Mouse (Mus musculus): ENCODE data around the gene Gm3095. TPM values are rescaled to one million over a fixed set of nuclear protein-coding genes. Genes with fewer than 3 reads are reported as not detected.
"Not testable (repeated sequence)": the region's sequence is repeated elsewhere in the genome, so short reads cannot be mapped to it uniquely, and the experiment has no call there.

Gene Gm3095
- not detected in 2 replicates for polyA plus RNA-seq (2014; fragmentation: Nextera tagmentation; extraction: Ambion mirVana)

GRCm38 (mm10) chr14:3963247-3963646 lies at the start of gene Gm3095:
Gene Gm3095, plus strand, starts transcription at chr14:3963547.
- not testable (repeated sequence) for DNase-seq (ENCODE audit: low spot score); H3K27ac ChIP-seq (ENCODE audit: low read depth, low read length); H3K9me3 ChIP-seq (ENCODE audit: control insufficient read depth, low read length); H3K9ac ChIP-seq (ENCODE audit: low read length); ATAC-seq (ENCODE audit: insufficient read depth, low FRiP score, low TSS enrichment); H3K36me3 ChIP-seq (ENCODE audit: control insufficient read depth, insufficient read depth, low read length); H3K4me2 ChIP-seq (ENCODE audit: low read depth); H3K27me3 ChIP-seq (ENCODE audit: control insufficient read depth, insufficient read depth, low read length); H3K4me3 ChIP-seq (ENCODE audit: low read depth, low read length); H3K4me1 ChIP-seq (ENCODE audit: control insufficient read depth, insufficient read depth, low read length)
- WGBS, result no CpG with 5 or more reads among the region's 2 CpGs

GRCm38 (mm10) chr14:3931456-3931855 lies 31.9 kb upstream of the Gm3095 start, which contains the start of gene Gm3029:
Gene Gm3029, plus strand, starts transcription at chr14:3931756.
- not testable (repeated sequence) for H3K36me3 ChIP-seq (ENCODE audit: control insufficient read depth, insufficient read depth, low read length); H3K9ac ChIP-seq (ENCODE audit: low read length); H3K4me1 ChIP-seq (ENCODE audit: control insufficient read depth, insufficient read depth, low read length); DNase-seq (ENCODE audit: low spot score); ATAC-seq (ENCODE audit: insufficient read depth, low FRiP score, low TSS enrichment); H3K27me3 ChIP-seq (ENCODE audit: control insufficient read depth, insufficient read depth, low read length); H3K4me3 ChIP-seq (ENCODE audit: low read depth, low read length); H3K4me2 ChIP-seq (ENCODE audit: low read depth); H3K27ac ChIP-seq (ENCODE audit: low read depth, low read length); H3K9me3 ChIP-seq (ENCODE audit: control insufficient read depth, low read length)
- no CpG with 5 or more reads among the region's 2 CpGs for WGBS

- H3K27ac ChIP-seq (ENCODE audit: low read depth, low read length); H3K36me3 ChIP-seq (ENCODE audit: control insufficient read depth, insufficient read depth, low read length); H3K4me1 ChIP-seq (ENCODE audit: control insufficient read depth, insufficient read depth, low read length); DNase-seq (ENCODE audit: low spot score); H3K9me3 ChIP-seq (ENCODE audit: control insufficient read depth, low read length); H3K27me3 ChIP-seq (ENCODE audit: control insufficient read depth, insufficient read depth, low read length); H3K9ac ChIP-seq (ENCODE audit: low read length); H3K4me2 ChIP-seq (ENCODE audit: low read depth); ATAC-seq (ENCODE audit: insufficient read depth, low FRiP score, low TSS enrichment); H3K4me3 ChIP-seq (ENCODE audit: low read depth, low read length): not testable (repeated sequence)
- 75% methylated on average over 1 of the region's 3 CpGs for WGBS
Observed at GRCm38 (mm10) chr14:3998094-3998493, 34.7 kb downstream of the Gm3095 start, which contains the start of gene Gm3099. Gene Gm3099, plus strand, starts transcription at chr14:3998394.

Other genes starting within 250 kb of the Gm3095 start
- gene Gm3002, start 153.5 kb upstream of the Gm3095 start, polyA plus RNA-seq (2014; fragmentation: Nextera tagmentation; extraction: Ambion mirVana), result 0.64 and 1.1 TPM in 2 replicates
- gene Gm3033, start 117.3 kb upstream of the Gm3095 start, polyA plus RNA-seq (2014; fragmentation: Nextera tagmentation; extraction: Ambion mirVana), result not detected in 2 replicates
- 0.13 and 0.15 TPM in 2 replicates for gene Gm2916, start 79.4 kb upstream of the Gm3095 start, polyA plus RNA-seq (2014; fragmentation: Nextera tagmentation; extraction: Ambion mirVana)
- gene Gm3029, start 31.8 kb upstream of the Gm3095 start, polyA plus RNA-seq (2014; fragmentation: Nextera tagmentation; extraction: Ambion mirVana), result not detected in 2 replicates
- not detected in 2 replicates for gene Gm3099, start 34.8 kb downstream of the Gm3095 start, polyA plus RNA-seq (2014; fragmentation: Nextera tagmentation; extraction: Ambion mirVana)
- gene Gm5796, start 60.4 kb downstream of the Gm3095 start, polyA plus RNA-seq (2014; fragmentation: Nextera tagmentation; extraction: Ambion mirVana), result 0.37 and 0.42 TPM in 2 replicates
- not detected in 2 replicates for gene Gm3115, start 120.6 kb downstream of the Gm3095 start, polyA plus RNA-seq (2014; fragmentation: Nextera tagmentation; extraction: Ambion mirVana)
- 0.98 and 2.4 TPM in 2 replicates for gene Gm8108, start 147.0 kb downstream of the Gm3095 start, polyA plus RNA-seq (2014; fragmentation: Nextera tagmentation; extraction: Ambion mirVana)
- not detected in 2 replicates for gene Gm3127, start 201.5 kb downstream of the Gm3095 start, polyA plus RNA-seq (2014; fragmentation: Nextera tagmentation; extraction: Ambion mirVana)
- gene Gm2974, start 219.0 kb downstream of the Gm3095 start, polyA plus RNA-seq (2014; fragmentation: Nextera tagmentation; extraction: Ambion mirVana), result 0.49 and 0.97 TPM in 2 replicates

Measured in neural tube, embryonic 11.5 days (tissue).